Mouse (Mus musculus): ENCODE measurements around the gene Rps27rt.
"Not testable (repeated sequence)": the region's sequence is repeated elsewhere in the genome, so short reads cannot be mapped to it uniquely, and the experiment has no call there.

Gene Rps27rt

DNA sequence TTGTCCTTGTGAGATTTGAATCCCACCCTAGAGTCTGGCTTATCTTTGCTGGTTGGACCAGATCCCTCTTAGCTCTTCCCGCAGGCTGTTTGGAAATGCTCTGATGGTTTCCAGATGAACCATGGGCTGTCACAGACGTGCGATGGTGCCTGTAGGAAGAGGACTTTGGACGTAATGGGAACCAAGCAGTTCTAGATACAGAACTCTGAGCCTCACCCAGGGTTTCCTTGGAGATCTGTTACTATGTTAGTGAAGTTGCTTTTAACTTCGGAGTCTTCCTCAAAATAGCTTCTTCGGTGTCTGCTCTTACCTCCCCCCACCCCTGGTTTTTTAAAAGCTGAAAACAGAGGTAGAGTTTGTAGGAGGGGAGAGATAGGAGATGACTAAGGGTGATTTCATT, 2.6 kb downstream of the Rps27rt start:
- DNase-seq: no peak

DNA sequence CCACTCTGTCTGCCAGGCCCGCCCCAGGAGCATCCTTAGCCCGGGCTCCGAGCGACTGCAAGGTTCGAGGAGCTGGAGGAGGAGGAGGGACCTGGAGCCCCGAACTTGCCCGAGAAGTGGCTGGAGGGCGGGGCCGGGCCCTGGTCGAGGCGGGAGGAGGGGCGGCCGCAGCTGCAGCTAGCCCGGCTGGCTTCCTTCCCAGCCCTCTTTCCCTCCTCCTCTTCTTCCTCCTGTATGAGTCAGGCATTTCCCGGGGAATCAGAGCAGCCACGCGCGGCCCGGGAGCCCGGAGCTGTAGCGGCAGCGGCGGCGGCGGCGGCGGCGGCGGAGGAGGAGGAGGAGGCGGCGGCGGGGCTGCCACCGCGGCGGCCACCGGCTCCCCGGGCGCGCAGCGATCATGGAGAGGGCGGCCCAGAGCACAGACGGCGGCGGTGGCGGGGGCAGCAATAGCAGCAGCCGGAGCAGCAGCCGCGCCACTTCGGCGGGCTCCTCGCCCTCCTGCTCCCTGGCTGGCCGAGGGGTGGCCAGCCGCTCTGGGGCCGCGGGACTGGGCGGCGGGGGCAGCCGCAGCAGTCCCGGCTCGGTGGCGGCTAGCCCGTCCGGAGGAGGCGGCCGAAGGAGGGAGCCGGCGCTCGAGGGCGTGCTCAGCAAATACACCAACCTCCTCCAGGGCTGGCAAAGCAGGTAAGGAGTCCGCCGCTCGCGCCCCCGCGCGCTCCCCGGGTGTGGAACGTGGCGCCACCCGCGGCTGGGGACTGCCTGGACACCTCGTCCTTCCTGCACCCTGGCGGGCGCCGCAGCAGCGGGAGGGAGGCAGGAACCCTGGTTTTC, 4.0 kb downstream of the Rps27rt start, which contains the start of gene Osbpl10:
TSS of gene Osbpl10 (plus strand) at position 289 of the 831 bp plus-strand sequence.
- DNase-seq: peak; percentile 69

DNA sequence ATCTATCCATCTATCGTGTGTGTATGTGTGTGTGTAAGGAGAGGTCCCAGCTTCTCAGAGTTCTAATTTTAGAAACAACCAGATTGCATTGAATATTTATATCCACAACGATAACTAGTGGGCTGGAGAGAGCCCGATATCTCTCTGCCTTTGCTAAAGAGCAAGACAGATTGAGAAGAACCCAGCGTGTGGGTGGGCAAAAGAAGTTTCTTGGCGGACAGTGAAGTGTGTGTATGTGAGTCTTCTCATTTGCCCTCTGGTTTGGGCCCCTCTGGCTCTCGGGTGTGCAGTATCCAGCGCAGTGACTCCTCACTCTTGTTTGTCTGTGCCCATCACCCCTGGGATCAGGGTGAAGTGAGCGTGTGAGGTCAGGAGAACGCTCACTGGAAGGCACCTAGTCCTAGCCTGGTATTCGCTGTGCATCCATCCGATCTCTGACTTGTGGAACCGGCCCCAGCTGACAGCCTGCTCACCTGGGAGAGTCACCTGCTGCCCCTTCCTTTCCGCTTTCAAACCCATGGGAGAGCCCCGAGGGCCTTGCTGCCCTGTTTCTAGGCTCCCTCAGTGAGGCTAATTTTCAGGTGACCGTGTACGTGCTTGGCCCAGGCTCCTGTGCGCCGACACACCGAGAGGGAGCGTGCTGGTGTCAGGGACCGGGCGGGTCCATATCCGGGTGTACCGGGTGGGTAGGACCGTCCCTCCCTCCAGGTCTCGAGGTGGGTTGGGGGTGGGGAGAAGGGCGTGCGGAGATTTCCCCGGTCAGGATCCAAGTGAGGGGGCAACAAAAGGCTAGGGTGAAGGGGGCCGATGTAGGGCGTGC, 4.9 kb downstream of the Rps27rt start:
- DNase-seq: peak; percentile 59

DNA sequence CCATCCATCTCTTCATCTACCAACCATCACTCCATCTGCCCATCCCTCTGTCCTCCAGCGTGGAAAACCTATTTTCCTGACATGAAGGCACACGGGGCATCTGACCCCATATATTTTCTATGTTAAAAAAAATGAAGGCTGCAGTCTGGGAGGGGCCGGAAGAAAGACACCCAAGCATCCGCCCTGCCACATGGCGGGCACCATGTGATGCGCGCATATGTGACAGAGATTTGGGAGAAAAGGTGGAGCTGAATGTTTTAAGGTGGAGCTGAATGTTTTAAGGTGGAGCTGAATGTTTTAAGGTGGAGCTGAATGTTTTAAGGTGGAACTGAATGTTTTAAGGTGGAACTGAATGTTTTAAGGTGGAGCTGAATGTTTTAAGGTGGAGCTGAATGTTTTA, 16.3 kb downstream of the Rps27rt start:
- not testable (repeated sequence) for DNase-seq

DNA sequence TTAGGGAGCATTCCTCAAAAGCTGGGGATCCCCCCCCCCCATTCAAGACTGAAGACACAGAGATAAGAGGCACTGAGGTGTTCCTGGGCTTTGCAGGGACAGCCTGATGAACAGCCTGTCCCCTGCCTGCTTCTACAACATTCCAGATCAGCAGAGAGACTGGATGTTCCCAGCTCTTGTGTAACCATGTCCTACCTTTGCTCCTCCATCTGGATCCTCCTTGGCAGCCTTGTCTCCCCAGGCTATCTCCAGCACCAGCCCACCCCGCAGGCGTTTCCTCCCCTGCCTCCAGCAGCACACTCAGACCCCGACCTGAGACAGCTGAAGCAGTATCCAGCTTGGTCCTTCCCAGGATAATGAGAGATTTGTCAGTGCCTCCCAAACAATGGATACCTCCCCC, 18.4 kb downstream of the Rps27rt start:
- DNase-seq: no peak

DNA sequence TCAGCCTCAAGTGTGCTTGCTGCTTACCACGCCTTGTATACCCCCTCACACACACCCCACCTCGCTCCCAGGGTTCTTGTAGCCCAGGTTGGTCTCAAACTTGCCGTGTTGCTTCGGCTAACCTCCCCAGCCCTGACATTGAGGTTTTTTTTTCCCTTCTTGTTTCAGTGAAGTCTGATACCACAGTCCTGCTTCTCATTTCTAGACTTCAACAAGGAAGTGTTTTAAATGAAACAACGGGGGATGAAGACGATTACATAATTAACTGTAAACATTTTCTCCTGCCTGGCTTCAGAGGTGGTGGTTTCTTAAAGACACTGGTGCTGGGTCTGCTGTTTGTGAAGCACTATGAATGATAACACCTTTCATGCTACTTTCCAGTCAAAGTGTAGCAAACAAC, 21.7 kb downstream of the Rps27rt start:
- no peak for DNase-seq

DNA sequence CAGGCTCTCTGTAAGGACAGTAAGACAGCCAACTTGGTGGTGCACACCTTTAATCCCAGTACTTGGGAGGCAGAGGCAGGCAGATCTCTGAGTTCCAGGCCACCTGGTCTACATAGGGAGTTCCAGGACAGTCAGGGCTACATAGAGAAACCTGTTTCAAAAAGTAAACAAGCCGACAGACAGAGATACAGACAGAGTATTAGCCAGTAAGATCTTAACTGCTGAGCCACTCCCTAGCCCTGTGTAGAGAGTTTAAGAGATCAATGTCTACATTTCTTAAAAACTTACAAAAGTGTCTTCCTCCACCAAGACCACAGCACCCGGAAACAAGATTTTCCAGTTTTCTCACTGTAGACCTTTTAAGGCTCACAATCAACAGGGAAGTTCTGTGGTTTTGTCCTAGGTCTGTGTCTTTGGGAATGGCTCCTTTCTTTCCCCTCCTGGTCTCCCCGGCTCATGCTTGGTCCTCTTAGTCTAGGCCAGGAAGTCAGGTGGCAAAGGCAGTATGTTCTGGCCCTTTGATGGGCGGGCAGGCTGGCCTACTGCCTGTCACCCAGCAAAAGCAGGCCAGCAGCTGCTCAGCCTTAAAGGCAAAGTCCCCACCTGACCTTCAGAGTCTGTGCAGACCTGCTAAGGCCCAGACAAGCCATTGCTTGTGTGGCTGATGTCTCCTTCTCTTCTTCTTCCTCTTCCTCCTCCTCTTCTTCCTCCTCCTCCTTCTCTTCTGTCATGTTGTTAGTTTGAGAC, 22.3 kb downstream of the Rps27rt start:
- DNase-seq: no peak

DNA sequence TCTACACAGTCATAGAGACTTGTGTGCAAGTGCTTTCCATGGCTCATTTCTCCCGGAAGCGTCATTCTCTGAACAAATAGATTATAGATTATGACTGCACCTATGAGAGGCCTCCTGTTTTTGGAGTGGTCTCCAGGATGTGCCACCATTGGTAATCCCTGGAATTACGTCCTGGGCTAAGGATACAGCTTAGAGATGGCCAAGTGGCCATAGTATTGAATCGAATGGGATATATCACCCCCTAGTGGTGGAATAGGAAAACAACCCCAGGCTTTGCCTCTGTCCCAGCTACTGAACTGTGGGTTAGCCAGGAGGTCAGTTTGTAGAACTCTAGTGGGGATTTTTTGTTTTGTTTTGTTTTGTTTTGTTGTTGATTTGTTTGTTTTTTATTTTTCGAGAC, 25.6 kb downstream of the Rps27rt start:
- DNase-seq: peak; percentile 39

DNA sequence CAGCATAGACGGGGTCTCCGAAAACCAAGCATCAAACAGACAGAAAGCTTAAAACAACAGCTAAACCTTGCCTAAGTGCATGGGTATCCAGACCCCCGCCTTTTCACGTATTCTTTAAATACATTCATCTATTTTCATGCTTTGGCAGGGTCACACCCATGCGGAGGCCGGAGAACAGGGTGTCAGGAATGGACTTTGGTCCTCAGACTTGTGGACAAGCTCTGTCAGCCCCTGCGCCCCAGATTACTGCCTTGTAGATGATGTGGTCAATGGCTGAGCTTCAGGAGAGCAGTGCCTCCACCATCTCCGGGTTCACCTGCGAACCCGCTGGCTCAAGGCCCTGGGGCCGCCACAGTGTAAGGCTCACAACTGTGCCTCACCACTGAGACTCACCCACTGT, 27.2 kb downstream of the Rps27rt start:
- no peak for DNase-seq

DNA sequence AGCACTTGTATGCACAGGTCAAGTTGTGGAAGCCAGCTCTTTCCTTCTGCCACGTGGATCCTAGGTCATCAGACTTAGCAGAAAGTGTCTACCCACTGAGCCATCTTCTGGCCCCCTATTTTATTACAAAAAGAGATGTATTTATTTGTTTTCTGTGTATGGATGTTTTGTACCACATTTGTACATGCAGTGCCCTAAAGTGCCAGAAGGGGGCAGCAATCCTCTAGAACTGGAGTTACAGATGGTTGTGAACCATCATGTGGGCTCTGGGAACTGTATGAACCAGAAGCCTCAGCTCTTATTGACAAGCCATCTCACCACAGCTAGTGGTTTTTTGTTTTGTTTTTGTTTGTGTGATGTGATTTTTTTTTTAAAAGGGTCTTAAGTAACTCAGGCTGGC, 29.7 kb downstream of the Rps27rt start:
- no peak for DNase-seq

DNA sequence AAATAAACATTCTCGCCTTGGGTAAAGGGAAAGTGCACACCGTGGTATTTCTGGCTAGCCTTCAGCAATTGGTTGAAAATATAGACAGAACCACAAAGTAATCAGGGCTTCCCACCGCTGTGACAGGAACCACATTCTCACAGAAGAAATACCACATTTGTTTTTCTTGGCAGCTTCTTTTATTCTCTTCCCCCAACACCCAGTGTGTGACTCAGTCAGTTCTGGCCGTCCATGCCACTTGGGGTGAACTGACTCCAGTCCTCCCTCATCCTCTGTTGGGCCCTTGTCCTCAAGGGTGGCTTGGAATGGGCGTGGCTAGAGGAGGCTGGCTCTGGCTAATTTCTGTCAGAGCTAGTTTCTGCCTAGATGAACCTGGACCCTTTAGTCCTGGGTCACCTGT, 34.1 kb downstream of the Rps27rt start:
- DNase-seq: no peak

DNA sequence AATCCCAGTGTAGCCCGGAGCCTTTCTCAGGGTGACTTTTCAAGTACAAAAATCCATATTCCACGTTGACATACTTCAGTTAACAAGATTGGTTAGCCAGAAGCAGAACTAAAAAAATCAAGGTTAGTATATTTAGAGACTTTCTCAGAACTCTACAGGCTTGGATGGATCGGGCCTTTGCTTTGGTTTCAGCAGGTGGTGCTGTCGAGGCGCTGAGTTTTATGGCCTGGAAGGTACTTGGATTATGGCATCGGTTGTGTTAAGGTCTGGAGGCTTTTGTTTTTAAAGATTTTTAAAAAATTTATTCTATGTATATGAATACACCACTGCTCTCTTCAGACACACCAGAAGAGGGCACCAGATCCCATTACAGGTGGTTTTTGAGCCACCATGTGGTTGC, 37.0 kb downstream of the Rps27rt start:
- no peak for DNase-seq

DNA sequence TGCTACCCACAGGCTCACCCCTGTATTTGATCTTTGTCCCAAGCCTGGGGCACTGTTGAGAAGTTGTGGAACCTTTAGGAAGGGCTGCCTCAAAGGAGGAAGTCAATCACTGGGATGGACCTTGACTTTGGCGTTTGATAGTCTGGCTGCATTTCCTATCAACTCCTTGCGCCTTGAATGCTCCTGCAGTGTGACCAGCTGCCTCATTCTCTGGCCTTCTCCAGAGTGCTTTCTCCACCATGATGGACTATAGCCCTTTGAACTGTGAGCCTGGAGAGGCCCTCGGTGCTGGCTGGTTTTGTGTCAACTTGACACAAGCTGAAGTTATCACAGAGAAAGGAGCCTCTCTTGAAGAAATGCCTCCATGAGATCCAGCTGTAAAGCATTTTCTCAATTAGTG, 37.9 kb downstream of the Rps27rt start:
- DNase-seq: no peak

DNA sequence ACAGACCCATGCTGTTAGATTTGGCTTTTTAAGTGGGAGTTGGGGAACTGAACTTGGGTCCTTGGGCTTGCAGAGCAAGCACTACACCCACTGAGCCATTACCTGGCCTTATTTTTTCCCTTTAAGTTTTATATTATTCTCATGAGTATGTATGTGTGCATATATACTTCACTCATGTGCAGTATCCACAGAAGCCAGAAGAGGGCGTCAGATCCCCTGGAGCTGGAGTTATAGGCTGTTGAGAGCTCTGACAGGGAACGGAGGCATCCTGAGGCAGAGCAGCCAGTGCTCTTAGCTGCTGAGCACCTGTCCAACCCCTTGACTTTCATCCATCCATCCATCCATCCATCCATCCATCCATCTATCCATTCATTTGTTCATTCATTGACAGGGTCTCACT, 45.9 kb downstream of the Rps27rt start:
- no peak for DNase-seq

DNA sequence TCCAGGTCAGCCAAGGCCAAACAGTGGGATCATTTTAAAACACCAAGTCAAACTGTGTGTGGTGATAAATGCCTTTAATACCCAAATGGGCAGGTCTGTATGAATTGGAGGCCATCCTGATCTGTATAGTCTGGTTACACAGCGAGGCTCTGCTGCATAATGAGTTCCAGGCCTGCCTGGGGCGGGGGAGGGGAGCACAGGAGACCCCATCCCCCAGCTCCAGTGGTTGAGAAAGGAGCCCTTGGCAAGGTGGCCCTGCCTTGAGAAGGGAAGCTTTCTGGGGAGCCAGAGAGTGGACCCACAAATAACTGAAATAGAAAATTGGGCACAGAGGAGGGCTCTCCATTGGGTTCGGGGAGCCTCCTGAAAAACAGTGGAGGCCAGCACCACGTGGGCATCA, 47.2 kb downstream of the Rps27rt start:
- DNase-seq: no peak

DNA sequence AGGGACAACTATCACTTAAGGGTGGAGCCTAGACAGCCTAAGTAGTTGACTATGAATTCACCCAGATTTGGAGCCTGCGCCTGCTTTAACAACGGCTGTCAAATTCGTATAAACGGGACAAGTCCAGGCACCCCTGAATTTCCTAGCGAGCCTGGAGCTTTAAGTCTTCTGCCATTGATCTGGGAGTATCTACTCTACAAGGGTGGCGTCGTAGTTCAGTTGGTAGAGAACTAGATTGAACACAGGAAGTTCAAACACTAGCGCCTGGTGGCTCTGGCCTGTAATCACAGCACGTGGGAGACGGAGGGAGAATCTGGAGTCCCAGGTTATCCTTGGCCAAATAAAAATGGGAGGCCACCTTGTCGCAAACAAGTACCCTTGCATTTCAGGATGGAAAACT, 48.3 kb downstream of the Rps27rt start:
- DNase-seq: no peak

DNA sequence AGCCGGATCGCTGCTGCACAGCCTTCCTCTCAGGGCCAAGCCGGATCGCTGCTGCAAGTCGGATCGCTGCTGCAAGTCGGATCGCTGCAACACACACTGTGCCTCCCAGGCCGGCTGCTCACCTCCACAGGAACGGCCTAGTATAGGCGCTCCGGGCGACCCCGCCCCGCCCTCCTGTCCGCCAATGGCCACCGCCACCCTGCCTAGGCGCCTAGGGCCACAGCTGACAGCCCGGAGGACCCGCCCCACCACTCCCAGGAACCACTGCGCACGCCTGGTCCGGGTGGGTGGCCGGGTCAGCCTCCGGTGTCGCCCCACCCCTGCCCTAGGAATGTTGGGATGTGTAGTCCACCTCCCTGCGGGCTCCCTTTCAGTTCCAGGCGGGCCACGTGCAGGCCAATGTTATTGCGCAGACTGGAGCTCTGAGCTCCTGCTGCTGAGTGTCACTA, 48.8 kb downstream of the Rps27rt start, which contains the start of gene Gpd1l:
TSS of gene Gpd1l (minus strand) at position 265 of the 449 bp plus-strand sequence.
- peak; percentile 96 for DNase-seq

DNA sequence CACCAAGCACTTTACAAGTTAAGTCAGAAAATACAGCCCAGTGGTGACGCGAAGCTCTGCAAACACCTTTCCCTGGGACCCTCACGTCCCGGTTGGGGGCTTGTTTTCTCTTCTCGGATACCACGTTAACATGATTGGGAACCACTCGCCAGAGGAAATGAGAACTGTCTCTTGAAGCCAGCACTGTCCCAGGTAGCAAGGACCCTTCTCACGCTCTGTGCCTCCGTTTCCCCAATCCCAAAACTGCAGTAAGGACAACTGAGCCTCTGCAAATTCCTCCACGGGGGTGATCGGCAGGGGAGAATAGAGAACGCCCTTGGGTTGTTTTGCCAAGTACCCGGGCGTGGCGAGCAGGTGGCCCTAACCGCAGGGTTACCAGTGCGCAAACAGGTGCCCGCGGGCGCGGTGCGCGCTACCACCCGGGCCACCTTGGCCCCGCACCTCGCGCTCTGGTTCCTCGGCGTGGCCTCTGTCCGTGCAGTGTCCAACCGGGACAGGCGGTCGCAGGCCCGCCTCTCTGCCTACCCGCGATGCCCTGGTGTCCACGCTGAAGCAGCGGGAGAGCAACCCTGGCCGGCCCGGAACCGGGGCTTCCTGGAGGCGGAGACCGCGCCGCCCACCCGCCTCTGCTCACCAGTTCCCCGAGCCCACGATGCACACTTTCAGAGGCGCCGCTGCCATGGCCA, 49.4 kb downstream of the Rps27rt start:
- DNase-seq: no peak

DNA sequence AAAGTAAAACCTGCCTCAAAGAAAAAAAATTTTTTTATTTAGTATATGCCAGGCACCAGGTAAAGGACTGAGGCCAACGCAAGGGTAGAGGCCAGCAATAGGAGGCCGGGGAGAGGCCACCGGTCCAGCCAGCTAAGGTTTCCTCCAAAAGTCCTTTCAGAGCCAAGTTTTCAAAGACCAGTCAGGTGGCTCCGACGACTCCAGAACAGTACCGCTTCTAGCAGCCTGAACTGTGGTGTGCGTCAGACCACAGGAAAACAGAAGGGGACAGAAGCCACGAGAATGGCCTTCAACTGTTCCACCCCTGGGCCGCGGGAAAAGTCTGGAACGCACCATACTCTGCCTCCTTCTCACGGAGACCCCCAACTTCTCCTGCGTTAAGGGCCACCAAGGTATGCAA, 49.9 kb downstream of the Rps27rt start:
- DNase-seq: no peak
